In genomic region chr4:128794198-128794597, GRCm38 (mm10) we compare ENCODE assay signal across 16 mouse cellular contexts. TPM values are rescaled to one million over a fixed set of nuclear protein-coding genes. Genes with fewer than 3 reads are reported as not detected.
A peak's percentile ranks its signal among the peaks of the same experiment; 100 is the strongest.
DNase-seq lines count a peak whose midpoint lies in the region; ATAC-seq and TF ChIP-seq lines count a peak whose summit lies in the region.
"Had no signal": no experiment of that assay in that cellular context is flagged by ENCODE, and none has a peak within 500 bp of the region (broad histone marks: within the 10 kb centered on the region; RNA-seq: fewer than 3 reads in every experiment).

No protein-coding gene starts in this region.

- peak overlapping the region; percentile 74 for H3K27ac ChIP-seq in heart, embryonic 12.5 days (ENCODE audit: poor library complexity, severe bottlenecking)
- H3K27ac ChIP-seq in heart, postnatal 0 days (ENCODE audit: low read depth), result peak overlapping the region; percentile 32; the same call in 1 of the 2 replicates
- H3K27ac ChIP-seq in lung, postnatal 0 days (ENCODE audit: low read length), result no peak overlapping the region; the same call in 1 of the 2 replicates
- H3K27ac ChIP-seq: embryonic facial prominence, embryonic 10.5 days; midbrain, embryonic 10.5 days; neural tube, embryonic 15.5 days had no signal

- no peaks in the 10 kb centered on the region for H3K9me3 ChIP-seq in heart, embryonic 12.5 days (replicated peaks)
- H3K9me3 ChIP-seq in heart, postnatal 0 days (replicated peaks; ENCODE audit: control insufficient read depth, low read length), result no peaks in the 10 kb centered on the region
- no peaks in the 10 kb centered on the region for H3K9me3 ChIP-seq in lung, postnatal 0 days (ENCODE audit: low read length)
- H3K9me3 ChIP-seq: embryonic facial prominence, embryonic 10.5 days; midbrain, embryonic 10.5 days; neural tube, embryonic 15.5 days had no signal

- no peak for TF ChIP-seq CTCF in heart, postnatal 0 days (IDR thresholded peaks at IDR 0.05; ENCODE audit: low read depth)
- no peak for TF ChIP-seq CTCF in lung, postnatal 0 days (IDR thresholded peaks at IDR 0.05)

- no peak overlapping the region for H3K4me3 ChIP-seq in heart, embryonic 12.5 days
- no peak overlapping the region for H3K4me3 ChIP-seq in heart, postnatal 0 days (ENCODE audit: low read depth, low read length)
- no peak overlapping the region for H3K4me3 ChIP-seq in lung, postnatal 0 days (ENCODE audit: low read depth, low read length)
- H3K4me3 ChIP-seq: embryonic facial prominence, embryonic 10.5 days; midbrain, embryonic 10.5 days; neural tube, embryonic 15.5 days had no signal

- H3K36me3 ChIP-seq in heart, embryonic 12.5 days, result peaks cover 26% of the 10 kb centered on the region; the same call in 1 of the 2 replicates
- peaks cover 9% of the 10 kb centered on the region; the same call in 1 of the 2 replicates for H3K36me3 ChIP-seq in heart, postnatal 0 days (replicated peaks; ENCODE audit: control insufficient read depth, insufficient read depth, low read length)
- H3K36me3 ChIP-seq in lung, postnatal 0 days (ENCODE audit: insufficient read depth, low read length), result no peaks in the 10 kb centered on the region

- H3K4me2 ChIP-seq in heart, embryonic 12.5 days, result no peak overlapping the region
- H3K4me2 ChIP-seq in heart, postnatal 0 days (ENCODE audit: low read depth, low read length), result no peak overlapping the region
- H3K4me2 ChIP-seq in lung, postnatal 0 days (replicated peaks; ENCODE audit: low read depth, low read length), result no peak overlapping the region
- H3K4me2 ChIP-seq: neural tube, embryonic 15.5 days had no signal

- H3K27me3 ChIP-seq in heart, embryonic 12.5 days (replicated peaks), result no peaks in the 10 kb centered on the region
- no peaks in the 10 kb centered on the region for H3K27me3 ChIP-seq in heart, postnatal 0 days (ENCODE audit: control insufficient read depth, insufficient read depth, low read length)
- H3K27me3 ChIP-seq in lung, postnatal 0 days (replicated peaks; ENCODE audit: insufficient read depth, low read length), result no peaks in the 10 kb centered on the region
- H3K27me3 ChIP-seq: neural tube, embryonic 15.5 days had no signal

- peak; percentile 46 to 53 for DNase-seq in cerebellum, adult 18-20 months
- no peak for DNase-seq in cerebellum, adult 11-12 months
- no peak for DNase-seq in heart, postnatal 14 days
- DNase-seq in 3T3-L1 (ENCODE audit: low read depth, low spot score), result peak; percentile 19
- no peak for DNase-seq in heart, postnatal 0 days (ENCODE audit: low spot score)
- no peak for DNase-seq in lung, postnatal 0 days (ENCODE audit: low spot score)
- DNase-seq: lung, postnatal 14 days; retina, postnatal 1 day; thymus, postnatal 14 days had no signal

- peaks cover 70% of the 10 kb centered on the region for H3K4me1 ChIP-seq in heart, embryonic 12.5 days (replicated peaks)
- peaks cover 29% of the 10 kb centered on the region for H3K4me1 ChIP-seq in heart, postnatal 0 days (ENCODE audit: control insufficient read depth, insufficient read depth)
- peaks cover 3% of the 10 kb centered on the region; the same call in 1 of the 2 replicates for H3K4me1 ChIP-seq in lung, postnatal 0 days (ENCODE audit: insufficient read depth, low read depth, low read length)

- H3K9ac ChIP-seq in heart, embryonic 12.5 days, result no peak overlapping the region
- no peak overlapping the region for H3K9ac ChIP-seq in heart, postnatal 0 days (replicated peaks; ENCODE audit: low read depth, low read length)
- H3K9ac ChIP-seq in lung, postnatal 0 days (replicated peaks; ENCODE audit: low read depth), result no peak overlapping the region
- H3K9ac ChIP-seq: neural tube, embryonic 15.5 days had no signal

- TF ChIP-seq EP300 in heart, postnatal 0 days (IDR thresholded peaks at IDR 0.05; ENCODE audit: low read depth), result no peak
- no peak for TF ChIP-seq EP300 in lung, postnatal 0 days (IDR thresholded peaks at IDR 0.05)

- no peak for ATAC-seq in heart, embryonic 12.5 days (ENCODE audit: insufficient number of reproducible peaks, low FRiP score)
- ATAC-seq in heart, postnatal 0 days (ENCODE audit: insufficient read depth, low read depth), result no peak
- no peak for ATAC-seq in megakaryocyte-erythroid progenitor cell, adult 5-6 weeks (replicated peaks; ENCODE audit: low FRiP score, low TSS enrichment, poor library complexity, severe bottlenecking)
- ATAC-seq in lung, postnatal 0 days, result no peak
- ATAC-seq: activated CD4-positive, CD25-positive, alpha-beta regulatory T cell, adult 4 months had no signal

- 79% methylated on average over 8 of the region's 8 CpGs for WGBS in heart, embryonic 12.5 days
- WGBS in heart, postnatal 0 days, result 66% methylated on average over 8 of the region's 8 CpGs
- 71% methylated on average over 8 of the region's 8 CpGs for WGBS in lung, postnatal 0 days

- intact Hi-C loops in heart, postnatal 14 days (cut with DNase I), result no loop called here

RNA-seq across cellular contexts. Expression of gene Zfp362, which starts 11.6 kb away (rescaled TPM):
- polyA plus RNA-seq in heart, embryonic 12.5 days (2016; fragmentation: Nextera tagmentation; extraction: Ambion mirVana), result 21.3 and 21.8 TPM in 2 replicates
- total RNA-seq in heart, postnatal 14 days (2021), result 10 to 100 TPM; 16.3 to 17.7 TPM
- total RNA-seq in heart, postnatal 0 days (2014; rRNA removed; ENCODE audit: low replicate concordance), result 8.4 and 10.8 TPM in 2 replicates
- polyA plus RNA-seq in heart, postnatal 0 days (2015; fragmentation: Nextera tagmentation; extraction: Ambion mirVana), result 10.3 and 11.6 TPM in 2 replicates
- 28.5 and 38.2 TPM in 2 replicates for total RNA-seq in megakaryocyte-erythroid progenitor cell, adult 5-6 weeks (2014; fragmentation: Nextera tagmentation)
- 2.8 and 7.4 TPM in 2 replicates for total RNA-seq in megakaryocyte-erythroid progenitor cell, adult 5-6 weeks (2017)
- 21.6 and 23.8 TPM in 2 replicates for polyA plus RNA-seq in lung, postnatal 0 days (2015; fragmentation: Nextera tagmentation; extraction: Ambion mirVana)

RNA-seq across cellular contexts. Expression of gene A3galt2, which starts 39.0 kb away (rescaled TPM):
- polyA plus RNA-seq in heart, embryonic 12.5 days (2016; fragmentation: Nextera tagmentation; extraction: Ambion mirVana), result 0.09 TPM in 2 replicates
- total RNA-seq in heart, postnatal 14 days (2021), result under 1 TPM; 0.20 to 0.33 TPM
- not detected in 2 replicates for total RNA-seq in heart, postnatal 0 days (2014; rRNA removed; ENCODE audit: low replicate concordance)
- polyA plus RNA-seq in heart, postnatal 0 days (2015; fragmentation: Nextera tagmentation; extraction: Ambion mirVana), result 0.03 TPM in 1 of 2 replicates, not detected in the other
- 0.31 TPM in 1 of 2 replicates, not detected in the other for total RNA-seq in megakaryocyte-erythroid progenitor cell, adult 5-6 weeks (2014; fragmentation: Nextera tagmentation)
- total RNA-seq in megakaryocyte-erythroid progenitor cell, adult 5-6 weeks (2017), result not detected in 2 replicates
- 0.04 and 0.08 TPM in 2 replicates for polyA plus RNA-seq in lung, postnatal 0 days (2015; fragmentation: Nextera tagmentation; extraction: Ambion mirVana)
- total RNA-seq: MEL had no signal
- polyA plus RNA-seq: activated CD4-positive, CD25-positive, alpha-beta regulatory T cell, adult 4 months had no signal

Comparison
In these comparisons a context has a peak if more than half of its experiments do, and no peak if none do; other contexts are left out.
1. DNase-seq: peak in cerebellum, adult 18-20 months (2 of 2) and 3T3-L1 (single experiment); none in cerebellum, adult 11-12 months (single experiment), heart, postnatal 14 days (0 of 2), heart, postnatal 0 days (single experiment) and lung, postnatal 0 days (single experiment).